Mouse (Mus musculus) forebrain, embryonic 10.5 days (tissue): Measurements from ENCODE around the gene Medag. TPM values are rescaled to one million over a fixed set of nuclear protein-coding genes. Genes with fewer than 3 reads are reported as not detected.

Experiments
- DNase-seq: peaks from one replicate; pipeline ENCODE4 v3.0.0-alpha.2; 2017; ENCODE audit warnings: low spot score; ENCODE audit errors: extremely low spot score
- H3K27ac ChIP-seq: fragments of 300-500 bp; sonication (generic); 2 replicates; pipeline ENCODE4 v1.5.1; 2016; ENCODE audit warnings: mild to moderate bottlenecking
- H3K27me3 ChIP-seq: fragments of 300-500 bp; sonication (generic); 2 replicates; pipeline ENCODE4 v1.6.1; 2016; ENCODE audit warnings: mild to moderate bottlenecking; ENCODE audit not compliant: poor library complexity, severe bottlenecking
- H3K36me3 ChIP-seq: fragments of 300-500 bp; sonication (generic); replicated peaks from 2 replicates; pipeline ENCODE4 v1.6.1; 2016; ENCODE audit warnings: mild to moderate bottlenecking, moderate library complexity
- H3K4me1 ChIP-seq: fragments of 300-500 bp; sonication (generic); 2 replicates; pipeline ENCODE4 v1.6.1; 2016
- H3K4me3 ChIP-seq: fragments of 300-500 bp; sonication (generic); 2 replicates; pipeline ENCODE4 v1.5.1; 2016; ENCODE audit warnings: mild to moderate bottlenecking, moderate library complexity
- H3K9me3 ChIP-seq: fragments of 300-500 bp; sonication (generic); 2 replicates; pipeline ENCODE4 v1.6.1; 2016; ENCODE audit warnings: mild to moderate bottlenecking, moderate library complexity
- WGBS: fragments of 180-500 bp; shearing (Covaris S2); methylation state at CpG from one replicate; pipeline ENCODE4 v1.1.7; 2016; 5-methylcytosine and 5-hydroxymethylcytosine counted together
- polyA plus RNA-seq: library from polyadenylated mRNA; unstranded; fragments of >200 nt; fragmentation: Nextera tagmentation; extraction: Ambion mirVana; gene quantifications from 2 replicates; pipeline ENCODE4 v1.2.1, GENCODE M21; 2016

Gene Medag
- polyA plus RNA-seq, 1 experiment from 2014 or later, result 0.60 TPM

GRCm38 (mm10) chr5:149414369-149415167 is 3.0 kb downstream of the Medag start:
- H3K4me1 ChIP-seq, result peaks cover 18% of the 10 kb centered on the region
- H3K36me3 ChIP-seq, result no peaks in the 10 kb centered on the region
- peaks cover 48% of the 10 kb centered on the region for H3K27me3 ChIP-seq
- 85% methylated on average over 9 of the region's 9 CpGs for WGBS
- H3K27ac ChIP-seq, result no peak overlapping the region
- no peaks in the 10 kb centered on the region for H3K9me3 ChIP-seq
- no peak overlapping the region for H3K4me3 ChIP-seq
- no peak for DNase-seq

- peaks cover 3% of the 10 kb centered on the region for H3K4me1 ChIP-seq
- no peak for DNase-seq
- no peaks in the 10 kb centered on the region for H3K36me3 ChIP-seq
- H3K4me3 ChIP-seq, result no peak overlapping the region
- H3K27ac ChIP-seq, result no peak overlapping the region
- H3K9me3 ChIP-seq, result no peaks in the 10 kb centered on the region
- peaks cover 20% of the 10 kb centered on the region for H3K27me3 ChIP-seq
- 94% methylated on average over 4 of the region's 4 CpGs for WGBS
These were observed 5.8 kb downstream of the Medag start for GRCm38 (mm10) chr5:149417381-149417780.

- no peak for DNase-seq
- 0 out of 2 replicates have a peak, but pooled peaks cover 2% of the 10 kb centered on the region for H3K36me3 ChIP-seq
- H3K9me3 ChIP-seq, result no peaks in the 10 kb centered on the region; the same call in 1 of the 2 replicates
- H3K27me3 ChIP-seq, result no peaks in the 10 kb centered on the region
- H3K4me3 ChIP-seq, result no peak overlapping the region
- WGBS, result 92% methylated on average over 3 of the region's 3 CpGs
- H3K27ac ChIP-seq, result no peak overlapping the region
- H3K4me1 ChIP-seq, result peaks cover 20% of the 10 kb centered on the region
These were observed 15.0 kb downstream of the Medag start for GRCm38 (mm10) chr5:149426525-149426924.

- peak overlapping the region; percentile 85 for H3K27ac ChIP-seq
- 92% methylated on average over 8 of the region's 8 CpGs for WGBS
- H3K4me3 ChIP-seq, result no peak overlapping the region
- H3K9me3 ChIP-seq, result no peaks in the 10 kb centered on the region; the same call in 1 of the 2 replicates
- peaks cover 20% of the 10 kb centered on the region for H3K4me1 ChIP-seq
- H3K27me3 ChIP-seq, result no peaks in the 10 kb centered on the region
- DNase-seq, result no peak
- 0 out of 2 replicates have a peak, but pooled peaks cover 2% of the 10 kb centered on the region for H3K36me3 ChIP-seq
These were observed 15.9 kb downstream of the Medag start for GRCm38 (mm10) chr5:149427277-149428060.

- peak; percentile 47 for DNase-seq
- H3K4me1 ChIP-seq, result peaks cover 20% of the 10 kb centered on the region
- no peaks in the 10 kb centered on the region for H3K36me3 ChIP-seq
- WGBS, result 13% methylated on average over 6 of the region's 6 CpGs
- no peaks in the 10 kb centered on the region for H3K9me3 ChIP-seq
- H3K4me3 ChIP-seq, result peak overlapping the region; percentile 12; the same call in 1 of the 2 replicates
- peak overlapping the region; percentile 85 for H3K27ac ChIP-seq
- no peaks in the 10 kb centered on the region for H3K27me3 ChIP-seq
These were observed 16.8 kb downstream of the Medag start for GRCm38 (mm10) chr5:149428347-149428746.

- Histone ChIP-seq H3K36me3 (no peaks in the 10 kb centered on the region), H3K4me1 (peaks cover 21% of the 10 kb centered on the region), H3K9me3 (no peaks in the 10 kb centered on the region), H3K27me3 (no peaks in the 10 kb centered on the region), H3K4me3 (no peak overlapping the region), H3K27ac (peak overlapping the region; percentile 85)
- WGBS, result 43% methylated on average over 2 of the region's 2 CpGs
- DNase-seq, result peak; percentile 25
These were observed 17.3 kb downstream of the Medag start for GRCm38 (mm10) chr5:149428810-149429255.

- DNase-seq, result no peak
- no peaks in the 10 kb centered on the region for H3K36me3 ChIP-seq
- H3K4me1 ChIP-seq, result peaks cover 28% of the 10 kb centered on the region
- H3K9me3 ChIP-seq, result no peaks in the 10 kb centered on the region
- no peak overlapping the region for H3K4me3 ChIP-seq
- WGBS, result 87% methylated on average over 4 of the region's 4 CpGs
- H3K27me3 ChIP-seq, result no peaks in the 10 kb centered on the region
- peak overlapping the region; percentile 85; the same call in 1 of the 2 replicates for H3K27ac ChIP-seq
These were observed 18.0 kb downstream of the Medag start for GRCm38 (mm10) chr5:149429541-149429940.

GRCm38 (mm10) chr5:149430943-149431342 is 19.4 kb downstream of the Medag start:
- WGBS, result 87% methylated on average over 3 of the region's 3 CpGs
- no peaks in the 10 kb centered on the region for H3K27me3 ChIP-seq
- H3K4me1 ChIP-seq, result peaks cover 30% of the 10 kb centered on the region
- DNase-seq, result no peak
- no peaks in the 10 kb centered on the region for H3K36me3 ChIP-seq
- H3K4me3 ChIP-seq, result no peak overlapping the region
- H3K9me3 ChIP-seq, result no peaks in the 10 kb centered on the region
- H3K27ac ChIP-seq, result no peak overlapping the region

GRCm38 (mm10) chr5:149433618-149434017 is 22.1 kb downstream of the Medag start:
- no peaks in the 10 kb centered on the region for H3K9me3 ChIP-seq
- DNase-seq, result no peak
- H3K4me3 ChIP-seq, result no peak overlapping the region
- no peaks in the 10 kb centered on the region for H3K27me3 ChIP-seq
- peaks cover 23% of the 10 kb centered on the region for H3K4me1 ChIP-seq
- WGBS, result 69% methylated on average over 7 of the region's 7 CpGs
- no peaks in the 10 kb centered on the region for H3K36me3 ChIP-seq
- no peak overlapping the region for H3K27ac ChIP-seq

GRCm38 (mm10) chr5:149434141-149434690 is 22.7 kb downstream of the Medag start:
- 27% methylated on average over 9 of the region's 9 CpGs for WGBS
- Histone ChIP-seq H3K36me3 (no peaks in the 10 kb centered on the region), H3K27ac (no peak overlapping the region), H3K9me3 (no peaks in the 10 kb centered on the region), H3K4me1 (peaks cover 23% of the 10 kb centered on the region), H3K4me3 (no peak overlapping the region), H3K27me3 (no peaks in the 10 kb centered on the region)
- no peak for DNase-seq

- Histone ChIP-seq H3K27ac (no peak overlapping the region), H3K36me3 (no peaks in the 10 kb centered on the region), H3K9me3 (no peaks in the 10 kb centered on the region), H3K27me3 (no peaks in the 10 kb centered on the region), H3K4me1 (peaks cover 44% of the 10 kb centered on the region), H3K4me3 (no peak overlapping the region)
- 87% methylated on average over 3 of the region's 3 CpGs for WGBS
- no peak for DNase-seq
These were observed 25.0 kb downstream of the Medag start for GRCm38 (mm10) chr5:149436541-149436940.

- no peaks in the 10 kb centered on the region for H3K9me3 ChIP-seq
- no peaks in the 10 kb centered on the region for H3K36me3 ChIP-seq
- peaks cover 50% of the 10 kb centered on the region for H3K4me1 ChIP-seq
- H3K4me3 ChIP-seq, result no peak overlapping the region
- no peaks in the 10 kb centered on the region for H3K27me3 ChIP-seq
- H3K27ac ChIP-seq, result no peak overlapping the region
- no peak for DNase-seq
- 79% methylated on average over 6 of the region's 6 CpGs for WGBS
These were observed 25.6 kb downstream of the Medag start for GRCm38 (mm10) chr5:149437150-149437549.
